Mouse (Mus musculus) brain, embryonic 14.5 days (tissue): ENCODE measurements at regions not wholly inside any gene's neighbourhood (a gene's known extent, or its start where the extent isn't known, plus 50 kb on each side); places are given as distances from the start of the nearest gene placed in this dataset.

Experiments used
- CTCF ChIP-seq: fragments of 200-500 bp; IDR thresholded peaks from 2 replicates; pipeline ENCODE4 v1.5.1; 2012; ENCODE audit warnings: inconsistent platforms, mild to moderate bottlenecking, moderate library complexity, borderline replicate concordance; ENCODE audit not compliant: insufficient read depth, insufficient read length; ENCODE audit errors: extremely low read depth
- POLR2A ChIP-seq: fragments of 200-500 bp; IDR thresholded peaks from 2 replicates; pipeline ENCODE4 v1.6.1; 2012; ENCODE audit warnings: mild to moderate bottlenecking, inconsistent platforms, borderline replicate concordance; ENCODE audit not compliant: poor library complexity, insufficient read depth, insufficient read length, severe bottlenecking; ENCODE audit errors: extremely low read depth

DNA sequence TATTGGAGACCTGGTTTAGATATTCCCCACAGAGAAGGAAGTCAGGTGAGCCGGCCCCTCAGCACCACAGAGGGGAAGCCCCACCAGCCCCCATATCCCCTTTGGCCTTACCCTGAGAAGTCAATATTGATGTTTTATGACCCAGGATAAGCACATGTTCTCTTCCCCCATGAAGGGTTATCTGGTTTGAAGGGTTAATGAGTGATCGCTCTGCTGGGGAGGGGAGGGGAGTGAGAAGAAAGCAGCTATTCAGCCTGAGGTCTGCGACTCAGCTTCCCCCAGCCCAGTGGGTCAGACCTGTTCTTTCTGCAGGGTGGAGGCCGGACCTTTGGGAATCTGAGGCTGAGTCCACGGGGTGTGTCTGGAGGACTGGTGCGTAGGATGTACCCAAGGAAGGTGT lies 152.4 kb upstream of the Haao start:
- no peak for TF ChIP-seq POLR2A
- no peak for TF ChIP-seq CTCF
